Mouse (Mus musculus) skeletal muscle tissue, adult 2 months (tissue): ENCODE measurements around the gene Cngb1.

ENCODE experiments used
- DNase-seq: peaks from one replicate; pipeline ENCODE4 v3.0.0-alpha.2; 2012; ENCODE audit warnings: low read depth, low spot score

Gene Cngb1

DNA sequence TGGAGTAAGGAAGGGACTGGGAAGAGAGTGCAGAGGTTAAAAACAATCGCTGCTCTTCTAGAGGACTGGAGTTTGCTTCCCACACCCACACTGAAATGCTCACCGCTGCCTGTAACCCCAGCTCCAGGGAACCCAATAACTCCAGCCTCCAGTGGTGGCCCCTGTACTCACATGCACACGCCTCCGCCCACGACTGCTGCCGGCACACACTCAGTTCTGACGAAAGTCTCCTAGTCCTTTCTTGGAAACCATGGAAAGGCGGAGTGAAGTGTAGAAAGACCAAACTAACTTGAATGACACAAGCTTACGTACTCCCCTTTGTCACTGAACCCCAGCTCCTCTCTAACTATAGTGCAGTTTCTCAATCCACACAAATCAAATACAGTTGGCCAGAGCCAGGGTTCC is 106.4 kb downstream of the Cngb1 start:
- DNase-seq: no peak

DNA sequence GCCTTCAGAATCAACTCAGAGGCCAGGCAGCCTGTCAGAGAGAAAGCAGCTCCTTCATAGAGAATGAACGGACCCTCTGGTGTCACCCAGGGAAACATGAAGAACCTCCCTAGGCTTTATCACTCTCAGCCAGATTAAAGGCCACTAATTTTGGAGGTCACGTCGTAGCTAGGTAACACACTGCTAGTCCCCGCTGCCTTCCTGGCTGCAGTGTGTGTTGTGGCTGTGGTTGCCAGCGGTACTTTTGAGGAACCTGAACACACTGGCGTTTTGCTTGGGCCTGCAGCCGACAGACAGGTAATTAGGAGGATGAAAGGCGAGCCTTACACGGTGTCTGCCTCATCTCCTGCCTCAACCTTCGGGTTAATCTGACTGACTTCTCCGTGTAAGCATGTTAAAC is 110.7 kb downstream of the Cngb1 start:
- no peak for DNase-seq

DNA sequence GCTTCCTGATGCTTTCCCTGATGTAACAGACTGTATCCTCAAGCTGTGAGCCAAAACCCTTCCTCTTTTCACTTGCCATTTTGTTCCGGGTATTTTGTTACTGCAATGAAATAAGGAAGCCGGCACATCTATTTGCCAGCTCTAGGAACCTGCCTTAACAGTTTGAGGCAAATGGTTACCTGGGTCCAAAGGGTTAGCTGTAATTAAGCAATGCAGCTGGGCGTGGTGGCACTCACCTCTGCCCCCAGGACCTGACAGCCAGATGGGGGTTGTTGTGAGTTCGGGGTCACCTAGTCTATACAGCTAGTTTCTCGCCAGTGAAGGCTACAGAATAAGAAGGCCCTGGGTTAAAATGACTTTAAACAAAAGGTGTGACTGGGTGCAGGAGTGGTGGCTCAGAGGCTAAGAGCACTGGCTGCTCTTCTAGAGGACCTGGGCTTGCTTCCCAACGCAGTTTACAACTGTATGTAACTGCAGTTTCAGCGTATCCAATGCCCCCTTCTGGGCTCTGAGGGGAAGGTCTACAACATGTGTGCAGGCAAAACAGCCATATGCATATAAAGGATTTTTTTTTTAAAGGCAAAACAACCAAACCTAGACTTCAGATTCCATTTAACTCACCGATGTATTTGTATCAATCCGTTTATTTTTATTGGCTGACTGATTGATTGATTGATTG is 114.7 kb downstream of the Cngb1 start:
- DNase-seq: no peak
